Comparison of ENCODE assay signal across 13 mouse cellular contexts in the genomic region with DNA sequence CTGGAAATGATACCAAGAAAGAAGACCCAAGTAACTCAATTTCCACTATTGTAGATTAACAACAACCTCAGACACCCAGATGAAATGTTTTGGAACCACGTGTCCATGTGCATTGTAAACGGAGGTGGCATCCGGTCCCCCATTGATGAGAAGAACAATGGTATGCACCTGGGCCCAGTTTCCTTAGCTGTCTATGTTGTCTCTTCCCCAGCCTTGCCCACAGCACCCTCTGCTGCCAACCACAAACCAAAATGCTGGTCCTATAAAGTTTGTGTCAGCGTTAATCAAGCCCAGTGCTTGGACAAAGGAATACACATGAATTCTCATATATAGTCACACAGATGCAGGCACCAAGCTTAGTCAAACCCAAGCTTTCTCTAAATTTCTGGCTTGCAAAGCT. TPM values are rescaled to one million over a fixed set of nuclear protein-coding genes. Genes with fewer than 3 reads are reported as not detected.
DNase-seq lines count a peak whose midpoint lies in the region; ATAC-seq and TF ChIP-seq lines count a peak whose summit lies in the region.
"Had no signal": no experiment of that assay in that cellular context is flagged by ENCODE, and none has a peak within 500 bp of the region (broad histone marks: within the 10 kb centered on the region; RNA-seq: fewer than 3 reads in every experiment).

No protein-coding gene starts in this region.

- no peak for TF ChIP-seq EP300 in heart, postnatal 0 days (IDR thresholded peaks at IDR 0.05; ENCODE audit: low read depth)
- no peak for TF ChIP-seq EP300 in lung, postnatal 0 days (IDR thresholded peaks at IDR 0.05)

- 88% methylated on average over 4 of the region's 4 CpGs for WGBS in heart, postnatal 0 days
- 77% methylated on average over 4 of the region's 4 CpGs for WGBS in lung, postnatal 0 days

- H3K4me1 ChIP-seq in heart, postnatal 0 days (ENCODE audit: control insufficient read depth, insufficient read depth) = peaks cover 18% of the 10 kb centered on the region
- no peaks in the 10 kb centered on the region for H3K4me1 ChIP-seq in lung, postnatal 0 days (ENCODE audit: insufficient read depth, low read depth, low read length)
- H3K4me1 ChIP-seq: embryonic facial prominence, embryonic 10.5 days had no signal

- no peaks in the 10 kb centered on the region for H3K27me3 ChIP-seq in heart, postnatal 0 days (ENCODE audit: control insufficient read depth, insufficient read depth, low read length)
- H3K27me3 ChIP-seq in lung, postnatal 0 days (replicated peaks; ENCODE audit: insufficient read depth, low read length) = no peaks in the 10 kb centered on the region
- H3K27me3 ChIP-seq: midbrain, embryonic 13.5 days; neural tube, embryonic 13.5 days had no signal

- intact Hi-C loops in gastrocnemius, postnatal 36 days (cut with DNase I) = loop anchor here (5.0 to 10.0 kb wide), 2 partner anchors 39 to 122 kb away; a partner anchor contains a TSS

- no peak overlapping the region for H3K4me3 ChIP-seq in heart, postnatal 0 days (ENCODE audit: low read depth, low read length)
- no peak overlapping the region for H3K4me3 ChIP-seq in lung, postnatal 0 days (ENCODE audit: low read depth, low read length)
- H3K4me3 ChIP-seq: embryonic facial prominence, embryonic 10.5 days; forebrain, embryonic 10.5 days; midbrain, embryonic 13.5 days; neural tube, embryonic 13.5 days had no signal

- H3K27ac ChIP-seq in heart, postnatal 0 days (ENCODE audit: low read depth) = no peak overlapping the region
- H3K27ac ChIP-seq in lung, postnatal 0 days (ENCODE audit: low read length) = no peak overlapping the region
- H3K27ac ChIP-seq: embryonic facial prominence, embryonic 10.5 days; forebrain, embryonic 10.5 days; midbrain, embryonic 13.5 days; neural tube, embryonic 13.5 days had no signal

- H3K9me3 ChIP-seq in heart, postnatal 0 days (replicated peaks; ENCODE audit: control insufficient read depth, low read length) = no peaks in the 10 kb centered on the region
- H3K9me3 ChIP-seq in lung, postnatal 0 days (ENCODE audit: low read length) = no peaks in the 10 kb centered on the region
- H3K9me3 ChIP-seq: embryonic facial prominence, embryonic 10.5 days; forebrain, embryonic 10.5 days; midbrain, embryonic 13.5 days; neural tube, embryonic 13.5 days had no signal

- no peak for DNase-seq in heart, postnatal 0 days (ENCODE audit: low spot score)
- DNase-seq in heart, postnatal 4 days = no peak
- no peak for DNase-seq in lung, postnatal 0 days (ENCODE audit: low spot score)
- DNase-seq in lung, adult 18-20 months = no peak
- peak; percentile 78 for DNase-seq in thymus, postnatal 14 days
- DNase-seq in adrenal gland, adult 18-20 months (ENCODE audit: low spot score in 2 of 2) = no peak
- no peak for DNase-seq in gastrocnemius, postnatal 36 days
- DNase-seq: kidney, postnatal 10 days had no signal

- peaks cover 53% of the 10 kb centered on the region for H3K36me3 ChIP-seq in heart, postnatal 0 days (replicated peaks; ENCODE audit: control insufficient read depth, insufficient read depth, low read length)
- no peaks in the 10 kb centered on the region for H3K36me3 ChIP-seq in lung, postnatal 0 days (ENCODE audit: insufficient read depth, low read length)
- H3K36me3 ChIP-seq: embryonic facial prominence, embryonic 10.5 days; forebrain, embryonic 10.5 days; neural tube, embryonic 13.5 days had no signal

- peak; percentile 43 for TF ChIP-seq CTCF in heart, postnatal 0 days (IDR thresholded peaks at IDR 0.05; ENCODE audit: low read depth)
- TF ChIP-seq CTCF in lung, postnatal 0 days (IDR thresholded peaks at IDR 0.05) = peak; percentile 35; the same call in 1 of the 2 replicates

- ATAC-seq in heart, postnatal 0 days (ENCODE audit: insufficient read depth, low read depth) = no peak
- no peak for ATAC-seq in lung, postnatal 0 days
- peak; percentile 36 for ATAC-seq in granulocyte monocyte progenitor cell, adult 5-6 weeks (replicated peaks; ENCODE audit: poor library complexity, severe bottlenecking)
- ATAC-seq: midbrain, embryonic 13.5 days had no signal

- H3K9ac ChIP-seq in heart, postnatal 0 days (replicated peaks; ENCODE audit: low read depth, low read length) = no peak overlapping the region
- H3K9ac ChIP-seq in lung, postnatal 0 days (replicated peaks; ENCODE audit: low read depth) = no peak overlapping the region
- H3K9ac ChIP-seq: midbrain, embryonic 13.5 days; neural tube, embryonic 13.5 days had no signal

- no peak overlapping the region for H3K4me2 ChIP-seq in heart, postnatal 0 days (ENCODE audit: low read depth, low read length)
- H3K4me2 ChIP-seq in lung, postnatal 0 days (replicated peaks; ENCODE audit: low read depth, low read length) = no peak overlapping the region
- H3K4me2 ChIP-seq: midbrain, embryonic 13.5 days; neural tube, embryonic 13.5 days had no signal

RNA-seq across cellular contexts. Expression of a gene that starts 39.3 kb away (rescaled TPM):
- total RNA-seq in heart, postnatal 0 days (2014; rRNA removed; ENCODE audit: low replicate concordance) = 17.0 and 24.4 TPM in 2 replicates
- polyA plus RNA-seq in heart, postnatal 0 days (2015; fragmentation: Nextera tagmentation; extraction: Ambion mirVana) = 9.2 and 9.4 TPM in 2 replicates
- 10 to 100 TPM in 1 of 2 experiments, 1 to 10 TPM in 1; 9.3 to 10.1 TPM for total RNA-seq in heart, postnatal 4 days (2021)
- polyA plus RNA-seq in lung, postnatal 0 days (2015; fragmentation: Nextera tagmentation; extraction: Ambion mirVana) = 5.3 and 5.8 TPM in 2 replicates
- total RNA-seq in granulocyte monocyte progenitor cell, adult 5-6 weeks (2014; fragmentation: Nextera tagmentation) = 0.21 TPM in 1 of 2 replicates, not detected in the other
- 1.6 and 1.9 TPM in 2 replicates for total RNA-seq in granulocyte monocyte progenitor cell, adult 5-6 weeks (2017)
- total RNA-seq in adrenal gland, adult 18-20 months (2021) = 1 to 10 TPM; 6.3 to 8.4 TPM
- total RNA-seq in gastrocnemius, postnatal 36 days (2021) = 1 to 10 TPM; 1.6 to 1.7 TPM
